Mouse (Mus musculus): ENCODE measurements around the gene Csrp1. TPM values are rescaled to one million over a fixed set of nuclear protein-coding genes. Genes with fewer than 3 reads are reported as not detected.

Gene Csrp1
- total RNA-seq (2021) = 100 to 1,000 TPM in 1 of 2 experiments, 10 to 100 TPM in 1; 98.5 to 108 TPM
- long read RNA-seq, experiment 1, transcript Csrp1-201 (6 exons, 1,823 nt) = major isoform, 28 of 34 reads
- long read RNA-seq, experiment 1, partial matches to known transcripts = 3 of 34 reads
- long read RNA-seq, experiment 1, other reads (novel, unspliced or antisense) = 3 of 34 reads
- long read RNA-seq, experiment 2, transcript Csrp1-201 (6 exons, 1,823 nt) = major isoform, 91 of 124 reads
- long read RNA-seq, experiment 2, partial matches to known transcripts = 23 of 124 reads
- long read RNA-seq, experiment 2, other reads (novel, unspliced or antisense) = 8 of 124 reads

GRCm38 (mm10) chr1:135719983-135720382 is at the start of gene Csrp1:
Csrp1 (plus strand) TSS chr1:135720061.
- DNase-seq (ENCODE audit: low spot score in 2 of 2) = no peak

- peak; percentile 58 to 64 for DNase-seq (ENCODE audit: low spot score in 2 of 2)
Measured at GRCm38 (mm10) chr1:135670397-135671130, 49.3 kb upstream of the Csrp1 start.

GRCm38 (mm10) chr1:135671406-135671805 is 48.5 kb upstream of the Csrp1 start:
- DNase-seq (ENCODE audit: low spot score in 2 of 2) = no peak

GRCm38 (mm10) chr1:135671956-135672355 is 47.9 kb upstream of the Csrp1 start:
- DNase-seq (ENCODE audit: low spot score in 2 of 2) = no peak

- DNase-seq (ENCODE audit: low spot score in 2 of 2) = no peak
Measured at GRCm38 (mm10) chr1:135672374-135672773, 47.5 kb upstream of the Csrp1 start.

- DNase-seq (ENCODE audit: low spot score in 2 of 2) = no peak
Measured at GRCm38 (mm10) chr1:135673423-135673822, 46.4 kb upstream of the Csrp1 start.

- no peak for DNase-seq (ENCODE audit: low spot score in 2 of 2)
Measured at GRCm38 (mm10) chr1:135675449-135676129, 44.3 kb upstream of the Csrp1 start.

- DNase-seq (ENCODE audit: low spot score in 2 of 2) = no peak
Measured at GRCm38 (mm10) chr1:135676247-135676646, 43.6 kb upstream of the Csrp1 start.

- DNase-seq (ENCODE audit: low spot score in 2 of 2) = no peak
Measured at GRCm38 (mm10) chr1:135676938-135677682, 42.8 kb upstream of the Csrp1 start.

- DNase-seq (ENCODE audit: low spot score in 2 of 2) = no peak
Measured at GRCm38 (mm10) chr1:135678145-135678544, 41.7 kb upstream of the Csrp1 start.

GRCm38 (mm10) chr1:135680716-135681115 is 39.1 kb upstream of the Csrp1 start:
- no peak for DNase-seq (ENCODE audit: low spot score in 2 of 2)

GRCm38 (mm10) chr1:135681122-135681521 is 38.7 kb upstream of the Csrp1 start:
- no peak for DNase-seq (ENCODE audit: low spot score in 2 of 2)

- no peak for DNase-seq (ENCODE audit: low spot score in 2 of 2)
Measured at GRCm38 (mm10) chr1:135684895-135685294, 35.0 kb upstream of the Csrp1 start.

- DNase-seq (ENCODE audit: low spot score in 2 of 2) = no peak
Measured at GRCm38 (mm10) chr1:135685316-135685715, 34.5 kb upstream of the Csrp1 start.

GRCm38 (mm10) chr1:135686792-135687510 is 32.9 kb upstream of the Csrp1 start:
- DNase-seq (ENCODE audit: low spot score in 2 of 2) = no peak

- DNase-seq (ENCODE audit: low spot score in 2 of 2) = peak; percentile 56 to 70
Measured at GRCm38 (mm10) chr1:135687771-135688492, 31.9 kb upstream of the Csrp1 start.

GRCm38 (mm10) chr1:135688686-135689085 is 31.2 kb upstream of the Csrp1 start:
- DNase-seq (ENCODE audit: low spot score in 2 of 2) = no peak

GRCm38 (mm10) chr1:135690784-135691416 is 29.0 kb upstream of the Csrp1 start:
- DNase-seq (ENCODE audit: low spot score in 2 of 2) = no peak

- no peak for DNase-seq (ENCODE audit: low spot score in 2 of 2)
Measured at GRCm38 (mm10) chr1:135691417-135691815, 28.4 kb upstream of the Csrp1 start.
